Mouse (Mus musculus): ENCODE measurements around the gene Tmem167b. TPM values are rescaled to one million over a fixed set of nuclear protein-coding genes. Genes with fewer than 3 reads are reported as not detected.

The Tmem167b gene
- polyA plus RNA-seq (2016; fragmentation: Nextera tagmentation; extraction: Ambion mirVana): 44.0 and 45.1 TPM in 2 replicates

GRCm38 (mm10) chr3:108562133-108562730 is at the start of gene Tmem167b:
Gene Tmem167b (minus strand): TSS chr3:108562466.
- Histone ChIP-seq H3K9ac (peak within 1 kb of the TSS; percentile 79), H3K4me3 (peak within 1 kb of the TSS; percentile 88), H3K27me3 (no peaks in the 10 kb centered on the region), H3K4me1 (peaks cover 10% of the 10 kb centered on the region; the same call in 1 of the 2 replicates), H3K9me3 (no peaks in the 10 kb centered on the region), H3K4me2 (replicated peaks) (peak within 1 kb of the TSS; percentile 70), H3K27ac (peak within 1 kb of the TSS; percentile 87), H3K36me3 (peaks cover 18% of the 10 kb centered on the region)
- WGBS: under 1% methylated on average over 45 of the region's 45 CpGs
- peak; percentile 96 for ATAC-seq (ENCODE audit: insufficient number of reproducible peaks, insufficient read depth, low FRiP score, low TSS enrichment)

- Histone ChIP-seq H3K27me3 (no peaks in the 10 kb centered on the region), H3K36me3 (0 out of 2 replicates have a peak, but pooled peaks cover 3% of the 10 kb centered on the region), H3K4me2 (replicated peaks) (no peak overlapping the region), H3K27ac (no peak overlapping the region), H3K9ac (no peak overlapping the region), H3K4me1 (no peaks in the 10 kb centered on the region), H3K9me3 (no peaks in the 10 kb centered on the region), H3K4me3 (no peak overlapping the region)
- 71% methylated on average over 3 of the region's 3 CpGs for WGBS
- no peak for ATAC-seq (ENCODE audit: insufficient number of reproducible peaks, insufficient read depth, low FRiP score, low TSS enrichment)
Measured at GRCm38 (mm10) chr3:108608906-108609305, 46.6 kb upstream of the Tmem167b start.

- peak overlapping the region; percentile 98 for H3K4me2 ChIP-seq (replicated peaks)
- peak overlapping the region; percentile 76 for H3K9ac ChIP-seq
- ATAC-seq (ENCODE audit: insufficient number of reproducible peaks, insufficient read depth, low FRiP score, low TSS enrichment): peak; percentile 60
- H3K9me3 ChIP-seq: no peaks in the 10 kb centered on the region
- H3K4me1 ChIP-seq: peaks cover 2% of the 10 kb centered on the region; the same call in 1 of the 2 replicates
- H3K27ac ChIP-seq: peak overlapping the region; percentile 75
- peak overlapping the region; percentile 90 for H3K4me3 ChIP-seq
- under 1% methylated on average over 61 of the region's 61 CpGs for WGBS
- H3K36me3 ChIP-seq: no peaks in the 10 kb centered on the region
- H3K27me3 ChIP-seq: no peaks in the 10 kb centered on the region
Measured at GRCm38 (mm10) chr3:108591530-108592522, 29.6 kb upstream of the Tmem167b start.

DNA sequence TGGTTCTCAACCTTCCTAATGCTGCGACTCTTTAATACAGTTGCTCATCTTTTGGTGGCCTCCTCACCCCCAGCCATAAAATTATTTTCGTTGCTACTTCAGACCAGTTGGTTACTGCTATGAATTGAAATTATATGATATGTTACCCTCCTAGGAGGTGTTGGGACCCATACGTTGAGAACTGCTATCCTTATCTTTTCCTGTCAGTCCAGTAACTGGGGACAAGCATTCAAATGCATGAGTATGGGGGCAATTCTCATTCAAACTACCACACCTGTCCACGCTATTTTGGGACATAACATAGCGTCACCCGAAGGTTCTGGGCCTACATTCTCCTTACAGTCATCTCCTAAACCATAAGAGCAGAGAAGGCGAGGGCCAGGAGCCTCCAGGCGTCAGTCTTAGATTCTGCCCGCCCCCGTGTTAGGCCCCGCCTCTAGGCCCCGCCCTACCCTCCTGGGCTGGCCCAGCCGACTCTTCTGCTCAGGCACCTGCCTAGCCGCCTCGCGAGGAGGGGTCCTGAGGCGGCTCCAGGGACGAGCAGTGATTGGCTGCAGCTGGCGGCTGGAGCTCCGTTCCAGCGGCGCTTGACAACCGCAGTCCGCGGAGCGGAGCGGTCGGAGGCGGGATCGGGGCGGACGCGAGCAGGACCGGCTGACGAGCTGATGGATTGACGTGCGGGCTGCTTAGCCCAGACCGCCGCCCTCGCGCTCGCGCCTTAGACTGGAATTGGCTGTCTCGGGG is 28.7 kb upstream of the Tmem167b start, which contains the start of gene Wdr47:
Gene Wdr47, plus strand, starts transcription at position 494 of the 744 bp plus-strand sequence.
- ATAC-seq (ENCODE audit: insufficient number of reproducible peaks, insufficient read depth, low FRiP score, low TSS enrichment): peak; percentile 99
- 6% methylated on average over 44 of the region's 44 CpGs for WGBS
- no peaks in the 10 kb centered on the region for H3K36me3 ChIP-seq

GRCm38 (mm10) chr3:108588446-108588845 is 26.2 kb upstream of the Tmem167b start:
- ATAC-seq (ENCODE audit: insufficient number of reproducible peaks, insufficient read depth, low FRiP score, low TSS enrichment): no peak
- Histone ChIP-seq H3K9me3 (no peaks in the 10 kb centered on the region), H3K36me3 (no peaks in the 10 kb centered on the region), H3K4me1 (peaks cover 2% of the 10 kb centered on the region; the same call in 1 of the 2 replicates), H3K9ac (no peak overlapping the region), H3K27ac (no peak overlapping the region), H3K27me3 (no peaks in the 10 kb centered on the region), H3K4me2 (replicated peaks) (no peak overlapping the region), H3K4me3 (no peak overlapping the region)
- 36% methylated on average over 2 of the region's 2 CpGs for whole genome bisulfite sequencing

More for the DNA sequence above, 28.7 kb upstream of the Tmem167b start, which contains the start of gene Wdr47:
- Histone ChIP-seq H3K4me3 (peak within 1 kb of the TSS; percentile 90), H3K9me3 (no peaks in the 10 kb centered on the region), H3K9ac (peak within 1 kb of the TSS; percentile 76), H3K4me2 (replicated peaks) (peak within 1 kb of the TSS; percentile 98), H3K27me3 (no peaks in the 10 kb centered on the region), H3K4me1 (peaks cover 2% of the 10 kb centered on the region; the same call in 1 of the 2 replicates), H3K27ac (peak within 1 kb of the TSS; percentile 75)

- Histone ChIP-seq H3K9ac (no peak overlapping the region), H3K4me1 (no peaks in the 10 kb centered on the region), H3K4me3 (no peak overlapping the region), H3K36me3 (0 out of 2 replicates have a peak, but pooled peaks cover 6% of the 10 kb centered on the region), H3K4me2 (replicated peaks) (no peak overlapping the region), H3K9me3 (no peaks in the 10 kb centered on the region), H3K27ac (no peak overlapping the region), H3K27me3 (no peaks in the 10 kb centered on the region)
- no peak for ATAC-seq (ENCODE audit: insufficient number of reproducible peaks, insufficient read depth, low FRiP score, low TSS enrichment)
- 87% methylated on average over 4 of the region's 4 CpGs for WGBS
Measured at GRCm38 (mm10) chr3:108584580-108584979, 22.3 kb upstream of the Tmem167b start.

- no peak overlapping the region for H3K4me2 ChIP-seq (replicated peaks)
- no peaks in the 10 kb centered on the region for H3K27me3 ChIP-seq
- H3K4me3 ChIP-seq: no peak overlapping the region
- no peak overlapping the region for H3K9ac ChIP-seq
- no peak overlapping the region for H3K27ac ChIP-seq
- WGBS: 88% methylated on average over 5 of the region's 5 CpGs
- no peaks in the 10 kb centered on the region for H3K9me3 ChIP-seq
- H3K4me1 ChIP-seq: peaks cover 14% of the 10 kb centered on the region
- H3K36me3 ChIP-seq: peaks cover 6% of the 10 kb centered on the region; the same call in 1 of the 2 replicates
- no peak for ATAC-seq (ENCODE audit: insufficient number of reproducible peaks, insufficient read depth, low FRiP score, low TSS enrichment)
Measured at GRCm38 (mm10) chr3:108574018-108574417, 11.8 kb upstream of the Tmem167b start.

DNA sequence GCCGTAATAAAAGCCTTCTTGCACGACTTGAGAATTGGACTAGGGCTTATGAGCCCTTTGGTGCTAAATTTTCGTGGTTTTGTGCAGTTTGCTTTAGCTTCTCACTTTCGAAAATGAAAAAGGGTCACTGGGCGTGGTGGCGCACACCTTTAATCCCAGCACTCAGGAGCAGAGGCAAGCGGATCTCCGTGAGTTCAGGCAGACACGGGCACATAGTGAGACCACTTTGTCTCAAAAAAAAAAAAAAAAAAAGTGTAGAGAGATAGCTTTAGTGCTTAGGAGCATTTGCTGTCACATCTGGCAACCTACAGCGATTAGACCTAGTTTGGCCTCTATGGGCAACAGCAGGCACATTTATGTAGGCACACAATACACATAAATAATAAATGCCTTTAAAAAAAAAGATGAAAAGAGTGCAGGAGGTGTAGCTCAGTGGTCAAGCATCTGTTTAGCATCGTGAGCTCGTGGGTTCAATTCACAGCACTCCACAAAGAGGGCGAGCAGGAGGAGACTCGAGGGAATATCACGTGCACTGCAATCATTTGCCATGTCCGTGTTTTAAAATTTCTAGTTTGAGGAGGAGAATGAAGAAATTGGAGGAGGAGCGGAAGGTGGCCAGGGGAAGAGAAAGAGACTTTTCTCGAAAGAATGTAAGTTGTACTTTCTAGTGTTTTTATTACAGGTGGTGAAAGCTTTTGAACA is 10.2 kb upstream of the Tmem167b start:
- Histone ChIP-seq H3K27me3 (no peaks in the 10 kb centered on the region), H3K36me3 (no peaks in the 10 kb centered on the region), H3K9ac (peak overlapping the region; percentile 65), H3K27ac (no peak overlapping the region), H3K4me2 (replicated peaks) (peak overlapping the region; percentile 58), H3K4me3 (peak overlapping the region; percentile 61), H3K9me3 (no peaks in the 10 kb centered on the region), H3K4me1 (peaks cover 14% of the 10 kb centered on the region)
- WGBS: 43% methylated on average over 18 of the region's 18 CpGs
- ATAC-seq (ENCODE audit: insufficient number of reproducible peaks, insufficient read depth, low FRiP score, low TSS enrichment): no peak

DNA sequence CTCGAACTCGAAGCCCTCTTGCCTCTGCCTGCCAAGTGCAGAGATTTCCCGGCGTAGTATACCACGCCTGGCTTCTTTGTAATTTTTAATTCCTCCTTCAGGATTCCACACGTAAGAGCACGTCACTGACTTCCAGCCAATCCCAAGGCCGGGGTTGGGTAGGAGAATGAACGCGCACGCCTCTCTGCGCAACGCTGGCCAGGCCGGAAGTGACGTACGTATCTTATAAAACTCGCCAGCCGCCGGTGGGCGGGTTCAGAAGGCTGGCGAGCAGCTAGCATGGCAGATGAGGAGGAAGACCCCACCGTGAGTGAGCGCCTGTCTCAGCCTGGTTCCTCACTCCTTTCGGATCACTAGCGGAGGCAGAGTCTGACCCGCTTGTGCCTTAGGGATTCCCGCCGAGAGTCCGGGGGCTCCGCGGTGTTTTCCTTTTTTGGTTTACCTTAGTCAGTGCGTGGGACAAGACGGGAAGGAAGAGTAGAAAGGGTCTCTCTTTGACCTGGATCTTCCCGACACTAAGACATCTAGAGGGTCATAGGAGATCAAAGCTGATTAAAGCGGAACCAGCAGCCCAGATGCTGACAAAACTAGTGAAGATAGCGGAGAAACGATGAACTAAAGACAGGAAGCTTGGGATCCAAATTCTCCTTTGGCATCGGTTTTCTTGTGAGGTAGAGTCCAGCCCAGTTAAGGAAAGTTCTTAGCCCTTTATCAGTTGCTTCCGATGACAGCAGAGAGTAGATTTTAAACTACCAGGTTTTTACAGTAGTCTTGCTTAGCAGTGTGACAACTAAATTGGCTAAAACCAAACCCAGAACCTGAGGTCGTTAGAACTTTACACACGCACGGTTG is 9.4 kb upstream of the Tmem167b start, which contains the start of gene Taf13:
Gene Taf13, plus strand, starts transcription at position 256 of the 852 bp plus-strand sequence.
- WGBS: 2% methylated on average over 42 of the region's 42 CpGs
- Histone ChIP-seq H3K9me3 (no peaks in the 10 kb centered on the region), H3K4me1 (peaks cover 14% of the 10 kb centered on the region), H3K4me2 (replicated peaks) (peak within 1 kb of the TSS; percentile 58), H3K9ac (peak within 1 kb of the TSS; percentile 65), H3K4me3 (peak within 1 kb of the TSS; percentile 61), H3K27me3 (no peaks in the 10 kb centered on the region), H3K36me3 (no peaks in the 10 kb centered on the region), H3K27ac (peak within 1 kb of the TSS; percentile 63; the same call in 1 of the 2 replicates)
- ATAC-seq (ENCODE audit: insufficient number of reproducible peaks, insufficient read depth, low FRiP score, low TSS enrichment): peak; percentile 94

DNA sequence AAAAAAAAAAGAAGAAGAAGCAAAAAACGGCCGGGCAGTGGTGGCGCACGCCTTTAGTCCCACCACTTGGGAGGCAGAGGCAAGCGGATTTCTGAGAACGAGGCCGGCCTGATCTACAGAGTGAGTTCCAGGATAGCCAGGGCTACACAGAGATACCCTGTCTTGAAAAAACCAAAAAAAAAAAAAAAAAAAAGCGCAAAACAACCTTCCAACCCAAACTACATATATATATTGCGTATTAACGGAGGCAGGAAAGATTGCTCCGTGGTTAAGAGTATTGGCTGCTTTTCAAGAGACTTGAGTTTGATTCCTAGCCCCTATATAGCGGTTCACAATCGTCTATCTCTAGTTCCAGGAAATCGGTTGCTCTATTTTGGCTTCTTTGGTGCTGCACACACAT is 8.5 kb upstream of the Tmem167b start:
- no peak for ATAC-seq (ENCODE audit: insufficient number of reproducible peaks, insufficient read depth, low FRiP score, low TSS enrichment)
- H3K36me3 ChIP-seq: no peaks in the 10 kb centered on the region
- WGBS: 82% methylated on average over 13 of the region's 14 CpGs
- no peak overlapping the region for H3K27ac ChIP-seq
- no peak overlapping the region for H3K9ac ChIP-seq
- H3K4me3 ChIP-seq: peak overlapping the region; percentile 61; the same call in 1 of the 2 replicates
- H3K9me3 ChIP-seq: no peaks in the 10 kb centered on the region
- no peaks in the 10 kb centered on the region for H3K27me3 ChIP-seq
- H3K4me1 ChIP-seq: peaks cover 14% of the 10 kb centered on the region
- H3K4me2 ChIP-seq (replicated peaks): peak overlapping the region; percentile 58

Measured in embryonic facial prominence, embryonic 12.5 days (tissue).